Mouse (Mus musculus): Measurements from ENCODE around the gene Zic4. TPM values are rescaled to one million over a fixed set of nuclear protein-coding genes. Genes with fewer than 3 reads are reported as not detected.

Zic4 gene
- polyA plus RNA-seq (2015; fragmentation: Nextera tagmentation; extraction: Ambion mirVana): not detected in 2 replicates

- peak; percentile 60; the same call in 1 of the 2 replicates for ATAC-seq (ENCODE audit: low FRiP score, low TSS enrichment)
- H3K9me3 ChIP-seq (ENCODE audit: low read length): no peaks in the 10 kb centered on the region
- H3K36me3 ChIP-seq (ENCODE audit: insufficient read depth, low read length): no peaks in the 10 kb centered on the region
- WGBS: under 1% methylated on average over 45 of the region's 45 CpGs
- peak within 1 kb of the TSS; percentile 32 for H3K4me3 ChIP-seq (ENCODE audit: low read length)
- peak within 1 kb of the TSS; percentile 42 for H3K4me2 ChIP-seq (replicated peaks; ENCODE audit: low read depth, low read length)
- no peak within 1 kb of the TSS for H3K27ac ChIP-seq (ENCODE audit: low read length)
- H3K9ac ChIP-seq (replicated peaks; ENCODE audit: low read length): no peak within 1 kb of the TSS
- H3K27me3 ChIP-seq (ENCODE audit: insufficient read depth, low read length): peaks cover 87% of the 10 kb centered on the region
- peaks cover 11% of the 10 kb centered on the region; the same call in 1 of the 2 replicates for H3K4me1 ChIP-seq (ENCODE audit: insufficient read depth, low read length)
These were observed at the start of gene Zic4 for GRCm38 (mm10) chr9:91361856-91362601. Gene Zic4, plus strand, starts transcription at chr9:91362413.

- peaks cover 53% of the 10 kb centered on the region for H3K27me3 ChIP-seq (ENCODE audit: insufficient read depth, low read length)
- no peak overlapping the region for H3K4me3 ChIP-seq (ENCODE audit: low read length)
- H3K27ac ChIP-seq (ENCODE audit: low read length): no peak overlapping the region
- H3K4me1 ChIP-seq (ENCODE audit: insufficient read depth, low read length): no peaks in the 10 kb centered on the region
- H3K4me2 ChIP-seq (replicated peaks; ENCODE audit: low read depth, low read length): no peak overlapping the region
- no peak overlapping the region for H3K9ac ChIP-seq (replicated peaks; ENCODE audit: low read length)
- no peaks in the 10 kb centered on the region for H3K36me3 ChIP-seq (ENCODE audit: insufficient read depth, low read length)
- no peak for ATAC-seq (ENCODE audit: low FRiP score, low TSS enrichment)
- no peaks in the 10 kb centered on the region for H3K9me3 ChIP-seq (ENCODE audit: low read length)
- WGBS: 70% methylated on average over 2 of the region's 2 CpGs
These were observed 14.6 kb upstream of the Zic4 start for GRCm38 (mm10) chr9:91347591-91347990.

- 30% methylated on average over 1 of the region's 1 CpGs for WGBS
- Histone ChIP-seq H3K27ac (ENCODE audit: low read length) (no peak overlapping the region), H3K4me1 (ENCODE audit: insufficient read depth, low read length) (no peaks in the 10 kb centered on the region), H3K9me3 (ENCODE audit: low read length) (no peaks in the 10 kb centered on the region), H3K27me3 (ENCODE audit: insufficient read depth, low read length) (peaks cover 64% of the 10 kb centered on the region), H3K9ac (replicated peaks; ENCODE audit: low read length) (no peak overlapping the region), H3K4me3 (ENCODE audit: low read length) (no peak overlapping the region), H3K36me3 (ENCODE audit: insufficient read depth, low read length) (no peaks in the 10 kb centered on the region), H3K4me2 (replicated peaks; ENCODE audit: low read depth, low read length) (no peak overlapping the region)
- ATAC-seq (ENCODE audit: low FRiP score, low TSS enrichment): no peak
These were observed 13.5 kb upstream of the Zic4 start for GRCm38 (mm10) chr9:91348746-91349145.

- no peak overlapping the region for H3K9ac ChIP-seq (replicated peaks; ENCODE audit: low read length)
- no peak overlapping the region for H3K4me2 ChIP-seq (replicated peaks; ENCODE audit: low read depth, low read length)
- ATAC-seq (ENCODE audit: low FRiP score, low TSS enrichment): no peak
- peaks cover 73% of the 10 kb centered on the region for H3K27me3 ChIP-seq (ENCODE audit: insufficient read depth, low read length)
- WGBS: under 1% methylated on average over 16 of the region's 16 CpGs
- H3K4me1 ChIP-seq (ENCODE audit: insufficient read depth, low read length): no peaks in the 10 kb centered on the region
- no peaks in the 10 kb centered on the region for H3K9me3 ChIP-seq (ENCODE audit: low read length)
- no peak overlapping the region for H3K27ac ChIP-seq (ENCODE audit: low read length)
- no peak overlapping the region for H3K4me3 ChIP-seq (ENCODE audit: low read length)
- no peaks in the 10 kb centered on the region for H3K36me3 ChIP-seq (ENCODE audit: insufficient read depth, low read length)
These were observed 11.9 kb upstream of the Zic4 start for GRCm38 (mm10) chr9:91350211-91350791.

GRCm38 (mm10) chr9:91350861-91351291, 11.3 kb upstream of the Zic4 start:
- no peak overlapping the region for H3K9ac ChIP-seq (replicated peaks; ENCODE audit: low read length)
- H3K27me3 ChIP-seq (ENCODE audit: insufficient read depth, low read length): peaks cover 78% of the 10 kb centered on the region
- peak; percentile 46; the same call in 1 of the 2 replicates for ATAC-seq (ENCODE audit: low FRiP score, low TSS enrichment)
- no peak overlapping the region for H3K4me3 ChIP-seq (ENCODE audit: low read length)
- WGBS: 3% methylated on average over 14 of the region's 14 CpGs
- H3K9me3 ChIP-seq (ENCODE audit: low read length): no peaks in the 10 kb centered on the region
- no peaks in the 10 kb centered on the region for H3K36me3 ChIP-seq (ENCODE audit: insufficient read depth, low read length)
- H3K4me2 ChIP-seq (replicated peaks; ENCODE audit: low read depth, low read length): no peak overlapping the region
- peaks cover 2% of the 10 kb centered on the region; the same call in 1 of the 2 replicates for H3K4me1 ChIP-seq (ENCODE audit: insufficient read depth, low read length)
- no peak overlapping the region for H3K27ac ChIP-seq (ENCODE audit: low read length)

- H3K4me1 ChIP-seq (ENCODE audit: insufficient read depth, low read length): peaks cover 2% of the 10 kb centered on the region; the same call in 1 of the 2 replicates
- ATAC-seq (ENCODE audit: low FRiP score, low TSS enrichment): no peak
- peaks cover 79% of the 10 kb centered on the region for H3K27me3 ChIP-seq (ENCODE audit: insufficient read depth, low read length)
- H3K27ac ChIP-seq (ENCODE audit: low read length): no peak overlapping the region
- no peak overlapping the region for H3K4me2 ChIP-seq (replicated peaks; ENCODE audit: low read depth, low read length)
- no peak overlapping the region for H3K9ac ChIP-seq (replicated peaks; ENCODE audit: low read length)
- no peak overlapping the region for H3K4me3 ChIP-seq (ENCODE audit: low read length)
- no peaks in the 10 kb centered on the region for H3K9me3 ChIP-seq (ENCODE audit: low read length)
- 5% methylated on average over 5 of the region's 5 CpGs for WGBS
- H3K36me3 ChIP-seq (ENCODE audit: insufficient read depth, low read length): no peaks in the 10 kb centered on the region
These were observed 10.9 kb upstream of the Zic4 start for GRCm38 (mm10) chr9:91351361-91351760.

GRCm38 (mm10) chr9:91351961-91352411, 10.2 kb upstream of the Zic4 start:
- no peaks in the 10 kb centered on the region for H3K36me3 ChIP-seq (ENCODE audit: insufficient read depth, low read length)
- peaks cover 2% of the 10 kb centered on the region; the same call in 1 of the 2 replicates for H3K4me1 ChIP-seq (ENCODE audit: insufficient read depth, low read length)
- ATAC-seq (ENCODE audit: low FRiP score, low TSS enrichment): no peak
- H3K9ac ChIP-seq (replicated peaks; ENCODE audit: low read length): no peak overlapping the region
- H3K4me2 ChIP-seq (replicated peaks; ENCODE audit: low read depth, low read length): no peak overlapping the region
- peaks cover 84% of the 10 kb centered on the region for H3K27me3 ChIP-seq (ENCODE audit: insufficient read depth, low read length)
- no peaks in the 10 kb centered on the region for H3K9me3 ChIP-seq (ENCODE audit: low read length)
- no peak overlapping the region for H3K27ac ChIP-seq (ENCODE audit: low read length)
- H3K4me3 ChIP-seq (ENCODE audit: low read length): no peak overlapping the region
- WGBS: under 1% methylated on average over 13 of the region's 13 CpGs

GRCm38 (mm10) chr9:91352786-91353185, 9.4 kb upstream of the Zic4 start:
- Histone ChIP-seq H3K9me3 (ENCODE audit: low read length) (no peaks in the 10 kb centered on the region), H3K4me1 (ENCODE audit: insufficient read depth, low read length) (peaks cover 2% of the 10 kb centered on the region; the same call in 1 of the 2 replicates), H3K27ac (ENCODE audit: low read length) (no peak overlapping the region), H3K9ac (replicated peaks; ENCODE audit: low read length) (no peak overlapping the region), H3K4me3 (ENCODE audit: low read length) (no peak overlapping the region), H3K36me3 (ENCODE audit: insufficient read depth, low read length) (no peaks in the 10 kb centered on the region), H3K4me2 (replicated peaks; ENCODE audit: low read depth, low read length) (no peak overlapping the region), H3K27me3 (ENCODE audit: insufficient read depth, low read length) (peaks cover 88% of the 10 kb centered on the region)
- WGBS: under 1% methylated on average over 15 of the region's 15 CpGs
- ATAC-seq (ENCODE audit: low FRiP score, low TSS enrichment): no peak

GRCm38 (mm10) chr9:91353551-91354433, 8.4 kb upstream of the Zic4 start:
- H3K36me3 ChIP-seq (ENCODE audit: insufficient read depth, low read length): no peaks in the 10 kb centered on the region
- H3K9me3 ChIP-seq (ENCODE audit: low read length): no peaks in the 10 kb centered on the region
- peaks cover 89% of the 10 kb centered on the region for H3K27me3 ChIP-seq (ENCODE audit: insufficient read depth, low read length)
- no peak overlapping the region for H3K4me3 ChIP-seq (ENCODE audit: low read length)
- peaks cover 2% of the 10 kb centered on the region; the same call in 1 of the 2 replicates for H3K4me1 ChIP-seq (ENCODE audit: insufficient read depth, low read length)
- ATAC-seq (ENCODE audit: low FRiP score, low TSS enrichment): no peak
- 3% methylated on average over 37 of the region's 37 CpGs for WGBS
- no peak overlapping the region for H3K9ac ChIP-seq (replicated peaks; ENCODE audit: low read length)
- no peak overlapping the region for H3K4me2 ChIP-seq (replicated peaks; ENCODE audit: low read depth, low read length)
- H3K27ac ChIP-seq (ENCODE audit: low read length): no peak overlapping the region
